Mouse (Mus musculus): ENCODE results near the gene Slc25a51.
A peak's percentile ranks its signal among the peaks of the same experiment; 100 is the strongest.

The Slc25a51 gene

GRCm38 (mm10) chr4:45408427-45409132, at the start of gene Slc25a51:
TSS of gene Slc25a51 (minus strand) at chr4:45408766.
- peak; percentile 84 for DNase-seq (ENCODE audit: low read depth, low spot score)

- DNase-seq (ENCODE audit: low read depth, low spot score), result no peak
These were observed 49.0 kb upstream of the Slc25a51 start for GRCm38 (mm10) chr4:45457543-45457942.

- no peak for DNase-seq (ENCODE audit: low read depth, low spot score)
These were observed 46.4 kb upstream of the Slc25a51 start for GRCm38 (mm10) chr4:45455001-45455400.

GRCm38 (mm10) chr4:45453271-45453851, 44.8 kb upstream of the Slc25a51 start:
- DNase-seq (ENCODE audit: low read depth, low spot score), result no peak

GRCm38 (mm10) chr4:45452569-45453111, 44.1 kb upstream of the Slc25a51 start:
- no peak for DNase-seq (ENCODE audit: low read depth, low spot score)

GRCm38 (mm10) chr4:45449012-45449411, 40.4 kb upstream of the Slc25a51 start:
- DNase-seq (ENCODE audit: low read depth, low spot score), result no peak

- DNase-seq (ENCODE audit: low read depth, low spot score), result no peak
These were observed 39.9 kb upstream of the Slc25a51 start for GRCm38 (mm10) chr4:45448481-45448880.

GRCm38 (mm10) chr4:45447196-45447595, 38.6 kb upstream of the Slc25a51 start:
- no peak for DNase-seq (ENCODE audit: low read depth, low spot score)

GRCm38 (mm10) chr4:45445235-45445634, 36.7 kb upstream of the Slc25a51 start:
- no peak for DNase-seq (ENCODE audit: low read depth, low spot score)

- DNase-seq (ENCODE audit: low read depth, low spot score), result no peak
These were observed 36.2 kb upstream of the Slc25a51 start for GRCm38 (mm10) chr4:45444813-45445212.

GRCm38 (mm10) chr4:45443652-45444051, 35.1 kb upstream of the Slc25a51 start:
- no peak for DNase-seq (ENCODE audit: low read depth, low spot score)

GRCm38 (mm10) chr4:45442237-45442636, 33.7 kb upstream of the Slc25a51 start:
- no peak for DNase-seq (ENCODE audit: low read depth, low spot score)

GRCm38 (mm10) chr4:45441778-45442177, 33.2 kb upstream of the Slc25a51 start:
- no peak for DNase-seq (ENCODE audit: low read depth, low spot score)

GRCm38 (mm10) chr4:45439281-45439680, 30.7 kb upstream of the Slc25a51 start:
- no peak for DNase-seq (ENCODE audit: low read depth, low spot score)

GRCm38 (mm10) chr4:45437010-45437409, 28.4 kb upstream of the Slc25a51 start:
- DNase-seq (ENCODE audit: low read depth, low spot score), result no peak

GRCm38 (mm10) chr4:45436383-45436913, 27.9 kb upstream of the Slc25a51 start:
- no peak for DNase-seq (ENCODE audit: low read depth, low spot score)

GRCm38 (mm10) chr4:45435899-45436298, 27.3 kb upstream of the Slc25a51 start:
- DNase-seq (ENCODE audit: low read depth, low spot score), result no peak

GRCm38 (mm10) chr4:45434681-45435080, 26.1 kb upstream of the Slc25a51 start:
- DNase-seq (ENCODE audit: low read depth, low spot score), result no peak

- no peak for DNase-seq (ENCODE audit: low read depth, low spot score)
These were observed 25.5 kb upstream of the Slc25a51 start for GRCm38 (mm10) chr4:45434071-45434470.

GRCm38 (mm10) chr4:45431806-45432205, 23.2 kb upstream of the Slc25a51 start:
- no peak for DNase-seq (ENCODE audit: low read depth, low spot score)

- DNase-seq (ENCODE audit: low read depth, low spot score), result no peak
These were observed 22.8 kb upstream of the Slc25a51 start for GRCm38 (mm10) chr4:45431316-45431715.

- DNase-seq (ENCODE audit: low read depth, low spot score), result no peak
These were observed 20.9 kb upstream of the Slc25a51 start for GRCm38 (mm10) chr4:45429451-45429850.
